Mouse (Mus musculus): ENCODE measurements around the gene Tango6.

GRCm38 (mm10) chr8:106643100-106643499 is 39.8 kb upstream of the Tango6 start:
- TF ChIP-seq GATA1 (IDR thresholded peaks at IDR 0.05; ENCODE audit: borderline replicate concordance, low read length) (no peak), FLI1 (IDR thresholded peaks at IDR 0.05; ENCODE audit: low read length) (no peak)
